Mouse (Mus musculus) erythroblast, embryonic 14.5 days (primary cell): ENCODE data around the gene R3hdm2. TPM values are rescaled to one million over a fixed set of nuclear protein-coding genes. Genes with fewer than 3 reads are reported as not detected.

Source experiments
- H3K27me3 ChIP-seq: 2 replicates; pipeline ENCODE4 v1.6.1; 2012; ENCODE audit warnings: inconsistent platforms; ENCODE audit not compliant: control insufficient read depth
- H3K36me3 ChIP-seq: 2 replicates; pipeline ENCODE4 v1.6.1; 2012; ENCODE audit warnings: mild to moderate bottlenecking, inconsistent platforms; ENCODE audit not compliant: control insufficient read depth
- H3K4me1 ChIP-seq: 2 replicates; pipeline ENCODE4 v1.6.1; 2012; ENCODE audit warnings: inconsistent platforms; ENCODE audit not compliant: control insufficient read depth
- H3K4me3 ChIP-seq: replicated peaks from 2 replicates; pipeline ENCODE3; 2012; ENCODE audit warnings: moderate library complexity, mild to moderate bottlenecking, inconsistent platforms
- H3K9me3 ChIP-seq: 2 replicates; pipeline ENCODE4 v1.6.1; 2012; ENCODE audit warnings: low read length, inconsistent platforms, mixed read lengths; ENCODE audit not compliant: control insufficient read depth
- GATA1 ChIP-seq: IDR thresholded peaks from 2 replicates; pipeline ENCODE4 v1.6.1; 2012; ENCODE audit warnings: low read length, inconsistent platforms, mixed read lengths
- TAL1 ChIP-seq: IDR thresholded peaks from 3 replicates; pipeline ENCODE4 v1.6.1; 2012; ENCODE audit warnings: low read length, inconsistent platforms, mixed read lengths
- polyA plus RNA-seq: library from polyadenylated mRNA; stranded (reverse); fragments of >175 nt; gene quantifications from 2 replicates; pipeline ENCODE4 v1.2.3, GENCODE M21; 2012

Gene R3hdm2
- polyA plus RNA-seq, 1 experiment: 8.8 TPM

DNA sequence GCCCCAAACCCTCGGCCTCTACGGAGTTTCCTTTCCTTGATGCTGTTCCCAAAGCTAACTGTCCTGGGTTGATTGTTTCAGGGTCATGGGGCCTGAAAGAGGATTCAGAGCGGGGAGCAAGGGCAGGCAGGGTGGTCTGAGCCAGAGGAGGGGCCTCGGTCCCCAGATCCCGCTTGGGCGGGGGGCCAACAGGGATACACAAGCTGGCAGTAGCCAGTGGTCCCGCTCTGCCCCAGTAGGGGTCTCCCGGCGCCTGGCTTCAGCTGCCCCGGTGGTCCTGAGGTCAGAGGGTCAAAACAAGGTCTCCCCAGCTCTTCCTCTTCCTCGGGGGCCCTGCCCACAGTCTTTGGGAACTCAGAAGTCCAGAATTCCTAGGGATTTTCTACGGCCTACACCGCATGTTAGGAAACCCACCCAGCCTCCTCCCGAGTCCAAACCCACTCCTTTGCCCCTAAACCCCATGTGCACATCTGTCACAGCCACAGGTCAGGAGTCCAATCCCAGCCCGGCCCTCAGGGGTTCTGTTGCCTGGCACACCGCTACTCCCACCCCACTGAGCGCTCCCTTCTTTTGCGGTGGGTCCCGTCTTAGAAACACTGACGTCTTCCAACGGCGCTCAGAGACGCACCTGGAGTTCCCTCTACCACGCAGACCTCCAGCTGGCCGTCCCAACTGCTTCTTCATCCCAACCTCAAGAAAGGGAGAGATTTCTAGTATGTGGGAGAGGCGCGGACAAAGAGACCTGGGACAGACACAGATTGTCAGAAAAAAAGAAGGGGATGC, 39.4 kb upstream of the R3hdm2 start:
- Histone ChIP-seq H3K36me3 (no peaks in the 10 kb centered on the region), H3K9me3 (peaks cover 6% of the 10 kb centered on the region; the same call in 1 of the 2 replicates), H3K27me3 (peaks cover 74% of the 10 kb centered on the region), H3K4me1 (peaks cover 18% of the 10 kb centered on the region), H3K4me3 (no peak overlapping the region)
- TF ChIP-seq GATA1: no peak
- TF ChIP-seq TAL1: no peak

DNA sequence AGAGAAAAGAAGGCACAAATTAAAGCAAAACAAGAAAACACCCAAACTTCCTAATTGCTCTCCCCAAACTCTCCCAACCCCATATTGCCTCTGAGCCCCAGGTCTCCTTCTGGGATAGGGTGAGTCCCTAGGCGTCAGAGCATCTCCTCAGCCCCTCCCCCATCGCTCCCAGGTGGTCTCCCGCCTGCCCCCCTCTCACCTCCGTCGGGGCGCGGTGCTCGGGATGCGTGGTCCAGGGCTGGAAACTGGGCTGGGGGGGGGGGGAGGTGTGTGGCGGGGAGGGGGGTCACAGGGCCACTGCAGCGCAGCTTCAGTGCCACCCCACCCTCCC, 38.8 kb upstream of the R3hdm2 start:
- H3K27me3 ChIP-seq: peaks cover 74% of the 10 kb centered on the region
- H3K4me3 ChIP-seq: no peak overlapping the region
- peaks cover 6% of the 10 kb centered on the region; the same call in 1 of the 2 replicates for H3K9me3 ChIP-seq
- no peaks in the 10 kb centered on the region for H3K36me3 ChIP-seq
- peaks cover 18% of the 10 kb centered on the region for H3K4me1 ChIP-seq
- TF ChIP-seq GATA1: no peak
- TF ChIP-seq TAL1: no peak

DNA sequence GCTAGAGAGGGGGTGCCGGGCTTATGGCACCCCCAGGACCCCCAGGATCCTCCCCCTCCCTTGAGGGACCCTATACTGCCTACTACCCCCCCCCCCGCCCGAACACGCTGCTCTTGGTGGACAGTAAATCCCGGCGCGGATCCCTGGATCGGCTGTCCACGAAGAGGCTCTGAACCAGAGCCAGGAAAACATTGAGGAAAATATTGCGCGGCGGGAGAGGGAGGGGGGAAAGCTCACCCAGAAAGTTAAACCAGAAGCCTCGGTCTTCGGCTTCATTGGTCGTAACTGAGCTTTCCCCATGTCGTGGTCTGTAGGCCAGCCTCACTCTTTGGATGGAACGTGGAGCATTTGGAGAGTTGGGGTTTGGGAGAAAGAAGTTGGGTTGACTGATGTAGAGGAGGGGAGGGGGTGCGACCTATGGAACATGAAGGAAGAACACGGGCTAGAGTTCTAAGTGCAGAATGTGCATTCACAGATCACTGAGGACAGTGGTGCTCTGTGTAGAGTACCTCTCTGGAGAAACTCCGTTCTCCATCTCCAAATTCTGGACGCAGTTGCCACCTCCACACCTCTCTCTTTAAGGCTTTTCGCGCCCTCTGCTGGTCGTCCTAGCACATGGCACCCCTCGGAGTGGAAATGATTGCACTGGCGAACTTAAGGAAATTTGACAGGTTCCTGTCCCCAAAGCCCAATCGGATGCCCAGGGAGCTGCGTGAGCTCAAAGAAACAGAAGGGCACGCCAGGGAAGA, 38.1 kb upstream of the R3hdm2 start, which contains the start of gene Gli1:
Gli1 (minus strand) TSS at position 84 of the 749 bp plus-strand sequence.
- no peak within 1 kb of the TSS for H3K4me3 ChIP-seq
- no peaks in the 10 kb centered on the region for H3K36me3 ChIP-seq
- TF ChIP-seq TAL1 (no peak), GATA1 (no peak)
- peaks cover 6% of the 10 kb centered on the region; the same call in 1 of the 2 replicates for H3K9me3 ChIP-seq
- peaks cover 68% of the 10 kb centered on the region for H3K27me3 ChIP-seq
- peaks cover 18% of the 10 kb centered on the region for H3K4me1 ChIP-seq

DNA sequence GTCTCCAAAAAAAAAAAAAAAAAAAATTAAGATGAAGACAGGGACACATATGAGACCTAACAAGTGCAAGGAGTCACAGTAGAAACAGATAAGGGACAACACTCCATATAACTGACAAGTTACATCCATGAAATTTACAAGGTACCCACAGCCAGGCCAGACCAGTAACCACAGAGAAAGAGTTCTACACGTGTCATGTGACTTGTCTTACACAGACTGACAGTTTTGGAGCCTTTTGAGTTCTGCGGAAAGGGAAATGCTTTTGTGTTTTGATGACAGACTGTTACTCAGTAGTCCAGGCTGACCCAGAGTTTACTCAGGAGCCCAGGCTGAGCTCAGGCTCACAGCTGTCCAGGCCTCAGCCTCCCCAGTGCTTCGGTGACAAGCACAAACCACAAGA, 37.1 kb upstream of the R3hdm2 start:
- no peak overlapping the region for H3K4me3 ChIP-seq
- H3K36me3 ChIP-seq: no peaks in the 10 kb centered on the region
- H3K4me1 ChIP-seq: peaks cover 18% of the 10 kb centered on the region
- TF ChIP-seq TAL1 (no peak), GATA1 (no peak)
- peaks cover 6% of the 10 kb centered on the region; the same call in 1 of the 2 replicates for H3K9me3 ChIP-seq
- H3K27me3 ChIP-seq: peaks cover 58% of the 10 kb centered on the region

DNA sequence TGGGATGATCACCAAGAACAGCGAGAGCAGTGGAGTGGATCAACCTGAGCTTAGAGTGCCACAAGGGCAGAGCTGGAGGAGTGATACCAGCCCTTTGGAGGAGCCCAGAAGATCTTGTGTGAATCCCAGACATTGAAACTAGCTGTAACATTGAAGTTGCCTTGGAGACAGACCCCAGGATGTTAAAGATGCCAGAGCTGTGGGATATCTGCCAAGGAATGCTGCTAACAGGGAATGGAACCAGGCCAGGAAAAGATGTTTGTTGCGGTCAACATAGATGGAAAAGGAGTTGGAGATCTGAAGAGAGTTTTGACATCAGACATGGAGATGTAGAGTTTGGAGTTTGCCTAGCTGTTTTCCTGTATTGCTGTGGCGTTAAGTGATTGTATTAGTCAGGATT, 34.0 kb upstream of the R3hdm2 start:
- Histone ChIP-seq H3K9me3 (peaks cover 3% of the 10 kb centered on the region; the same call in 1 of the 2 replicates), H3K27me3 (peaks cover 26% of the 10 kb centered on the region), H3K4me3 (no peak overlapping the region), H3K4me1 (peaks cover 17% of the 10 kb centered on the region), H3K36me3 (no peaks in the 10 kb centered on the region)
- TF ChIP-seq GATA1 (no peak), TAL1 (no peak)

DNA sequence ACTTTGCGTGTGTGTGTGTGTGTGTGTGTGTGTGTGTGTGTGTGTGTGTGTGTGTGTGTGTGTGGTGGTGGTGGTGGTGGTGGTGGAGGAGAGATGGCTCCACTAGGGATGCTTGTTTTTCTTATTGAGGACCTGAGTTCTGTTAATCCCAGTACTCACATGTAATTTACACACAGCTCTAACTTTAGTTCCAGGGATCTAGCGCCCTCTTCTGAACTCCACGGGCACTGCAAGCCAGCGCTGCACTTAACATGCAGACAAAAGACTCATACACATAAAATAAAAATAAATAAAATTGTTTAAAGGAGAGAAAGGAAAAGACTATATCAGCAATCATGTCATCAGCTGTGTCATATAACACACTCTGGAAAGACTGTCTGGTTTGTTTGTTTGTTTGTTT, 31.2 kb upstream of the R3hdm2 start:
- Histone ChIP-seq H3K27me3 (peaks cover 15% of the 10 kb centered on the region), H3K4me1 (peaks cover 9% of the 10 kb centered on the region; the same call in 1 of the 2 replicates), H3K36me3 (no peaks in the 10 kb centered on the region), H3K9me3 (peaks cover 3% of the 10 kb centered on the region; the same call in 1 of the 2 replicates), H3K4me3 (no peak overlapping the region)
- TF ChIP-seq GATA1 (no peak), TAL1 (no peak)

DNA sequence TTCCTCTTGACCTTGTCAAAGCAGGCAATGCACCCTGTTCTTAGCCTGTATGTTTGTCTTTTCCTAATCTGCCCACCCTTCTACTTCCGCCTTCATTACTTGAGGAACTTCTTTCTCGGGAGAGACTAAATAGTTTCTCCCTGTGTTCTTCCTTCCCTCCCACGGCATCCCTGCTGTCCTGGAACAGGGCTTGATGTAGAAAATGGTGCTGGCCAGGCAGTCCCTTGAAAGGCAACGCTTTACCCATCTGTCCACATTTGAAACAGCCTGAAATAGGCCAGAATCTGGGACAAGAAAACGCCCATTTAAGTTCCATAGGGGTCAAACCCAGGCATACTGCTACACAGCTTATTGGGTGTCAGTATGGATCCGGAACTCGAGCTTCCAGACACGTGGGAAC, 30.3 kb upstream of the R3hdm2 start:
- H3K4me1 ChIP-seq: peaks cover 9% of the 10 kb centered on the region; the same call in 1 of the 2 replicates
- peaks cover 19% of the 10 kb centered on the region for H3K27me3 ChIP-seq
- TF ChIP-seq GATA1 (no peak), TAL1 (no peak)
- H3K36me3 ChIP-seq: no peaks in the 10 kb centered on the region
- H3K9me3 ChIP-seq: peaks cover 2% of the 10 kb centered on the region; the same call in 1 of the 2 replicates
- H3K4me3 ChIP-seq: no peak overlapping the region

DNA sequence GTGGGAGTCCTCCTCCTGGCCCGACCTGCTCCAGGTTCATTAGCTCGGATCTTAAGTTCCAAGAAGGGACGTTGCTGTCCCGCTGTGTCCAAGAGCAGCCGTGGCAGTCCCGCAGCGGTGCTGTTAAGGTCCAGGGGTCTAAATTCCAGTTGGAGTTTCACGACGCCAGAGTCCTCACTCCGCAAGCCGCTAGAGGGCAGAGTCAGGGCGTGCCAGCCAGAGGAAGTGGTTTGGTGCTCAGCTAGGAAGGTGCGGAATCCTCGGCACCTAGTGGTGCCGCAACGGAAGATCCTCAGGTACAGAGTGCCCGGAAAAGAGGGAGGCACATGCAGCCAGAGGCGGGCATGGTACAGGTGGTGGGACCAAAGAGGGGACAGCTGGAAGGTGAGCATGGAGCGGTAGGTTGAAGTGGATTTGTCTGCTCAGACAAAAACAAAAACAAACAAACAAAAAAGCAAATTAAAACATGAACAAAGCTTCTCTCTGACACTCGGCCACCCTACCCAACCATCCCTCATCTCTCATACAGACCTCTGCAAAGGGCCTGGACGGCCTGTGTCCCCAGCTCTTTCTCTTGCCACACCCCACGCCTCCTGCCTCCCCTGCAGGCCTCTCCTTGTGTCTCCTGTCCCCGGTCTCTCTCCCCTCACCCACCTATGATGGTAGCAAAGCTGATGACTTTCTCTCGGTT, 29.4 kb upstream of the R3hdm2 start:
- Histone ChIP-seq H3K27me3 (peaks cover 14% of the 10 kb centered on the region), H3K4me3 (peak overlapping the region; percentile 14), H3K4me1 (peaks cover 9% of the 10 kb centered on the region; the same call in 1 of the 2 replicates), H3K36me3 (no peaks in the 10 kb centered on the region), H3K9me3 (no peaks in the 10 kb centered on the region)
- TF ChIP-seq GATA1 (no peak), TAL1 (no peak)

DNA sequence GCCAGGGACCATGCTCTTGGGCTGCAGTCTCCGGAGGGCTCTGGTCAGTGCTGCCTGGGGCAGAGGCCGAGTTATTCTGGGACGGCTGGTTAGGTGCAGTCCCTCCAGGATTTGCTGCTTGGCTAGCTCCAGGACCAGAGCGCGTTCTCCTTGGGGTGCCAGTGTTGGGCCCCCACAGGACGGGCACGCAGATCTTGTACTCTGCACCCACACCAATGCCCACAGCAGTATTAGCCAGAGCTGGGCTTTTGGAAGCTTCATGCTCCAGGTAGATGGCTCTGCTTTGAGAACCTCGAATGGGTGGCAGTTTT, 28.9 kb upstream of the R3hdm2 start:
- peaks cover 14% of the 10 kb centered on the region for H3K27me3 ChIP-seq
- no peaks in the 10 kb centered on the region for H3K36me3 ChIP-seq
- no peak for TF ChIP-seq GATA1
- no peak for TF ChIP-seq TAL1
- no peaks in the 10 kb centered on the region for H3K9me3 ChIP-seq
- peaks cover 9% of the 10 kb centered on the region; the same call in 1 of the 2 replicates for H3K4me1 ChIP-seq
- no peak overlapping the region for H3K4me3 ChIP-seq
